Mouse (Mus musculus) embryonic facial prominence, embryonic 13.5 days (tissue): ENCODE results near the gene Gm7356. TPM values are rescaled to one million over a fixed set of nuclear protein-coding genes. Genes with fewer than 3 reads are reported as not detected.
"Not testable (repeated sequence)": the region's sequence is repeated elsewhere in the genome, so short reads cannot be mapped to it uniquely, and the experiment has no call there.

Source experiments
- ATAC-seq: fragments of 200-750 bp; cut with Nextera tagmentation; 2 replicates; pipeline ENCODE4 v1.8.0; 2017; ENCODE audit warnings: low read depth; ENCODE audit not compliant: insufficient number of reproducible peaks, insufficient read depth, low FRiP score, low TSS enrichment
- H3K27ac ChIP-seq: fragments of 300-500 bp; sonication (generic); 2 replicates; pipeline ENCODE4 v1.5.1; 2015; ENCODE audit warnings: moderate library complexity, mild to moderate bottlenecking, inconsistent platforms
- H3K27me3 ChIP-seq: fragments of 300-500 bp; sonication (generic); 2 replicates; pipeline ENCODE4 v1.6.1; 2015; ENCODE audit warnings: mild to moderate bottlenecking, inconsistent platforms
- H3K36me3 ChIP-seq: fragments of 300-500 bp; sonication (generic); 2 replicates; pipeline ENCODE4 v1.6.1; 2015; ENCODE audit warnings: mild to moderate bottlenecking, inconsistent platforms
- H3K4me1 ChIP-seq: fragments of 300-500 bp; sonication (generic); 2 replicates; pipeline ENCODE4 v1.6.1; 2015; ENCODE audit warnings: inconsistent platforms
- H3K4me2 ChIP-seq: fragments of 300-500 bp; sonication (generic); 2 replicates; pipeline ENCODE4 v1.6.1; 2015; ENCODE audit warnings: moderate library complexity, mild to moderate bottlenecking, inconsistent platforms
- H3K4me3 ChIP-seq: fragments of 300-500 bp; sonication (generic); 2 replicates; pipeline ENCODE4 v1.5.1; 2015; ENCODE audit warnings: mild to moderate bottlenecking, inconsistent platforms
- H3K9ac ChIP-seq: fragments of 300-500 bp; sonication (generic); 2 replicates; pipeline ENCODE4 v1.6.1; 2015; ENCODE audit warnings: mild to moderate bottlenecking, inconsistent platforms
- H3K9me3 ChIP-seq: fragments of 300-500 bp; sonication (generic); 2 replicates; pipeline ENCODE4 v1.6.1; 2016; ENCODE audit warnings: inconsistent platforms
- WGBS: fragments of 180-500 bp; shearing (Covaris S2); methylation state at CpG from one replicate; pipeline ENCODE4 v1.1.7; 2015; ENCODE audit warnings: mixed read lengths; 5-methylcytosine and 5-hydroxymethylcytosine counted together
- polyA plus RNA-seq: library from polyadenylated mRNA; unstranded; fragments of >200 nt; fragmentation: Nextera tagmentation; extraction: Ambion mirVana; gene quantifications from 2 replicates; pipeline ENCODE4 v1.2.1, GENCODE M21; 2015

Gene Gm7356
- not detected in 2 replicates for polyA plus RNA-seq

DNA sequence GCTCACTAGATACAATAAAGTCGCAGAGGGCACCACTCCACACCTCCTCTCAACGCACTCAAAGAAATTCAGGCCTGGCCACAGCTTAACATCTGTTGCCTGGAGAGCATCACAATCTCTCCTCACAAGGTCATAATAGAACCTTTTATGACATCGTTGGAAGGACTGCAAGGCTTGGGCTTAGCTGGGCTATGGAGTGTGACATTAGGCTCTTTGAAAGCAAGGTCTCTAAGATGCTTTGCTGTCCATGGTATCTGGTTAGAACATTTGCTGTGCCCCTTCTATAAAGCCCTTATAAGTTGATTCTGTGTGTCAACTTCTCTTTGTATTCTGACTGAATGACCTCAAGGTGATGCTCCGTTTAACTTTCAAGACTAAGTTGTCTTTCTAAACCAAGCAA, at the start of gene Gm7356:
Gene Gm7356, minus strand, starts transcription at position 101 of the 400 bp plus-strand sequence.
- H3K27me3 ChIP-seq, H3K4me1 ChIP-seq, H3K27ac ChIP-seq, H3K36me3 ChIP-seq, H3K9ac ChIP-seq, H3K4me2 ChIP-seq, H3K9me3 ChIP-seq, ATAC-seq, H3K4me3 ChIP-seq: not testable (repeated sequence)
- WGBS, result 84% methylated on average over 4 of the region's 4 CpGs

DNA sequence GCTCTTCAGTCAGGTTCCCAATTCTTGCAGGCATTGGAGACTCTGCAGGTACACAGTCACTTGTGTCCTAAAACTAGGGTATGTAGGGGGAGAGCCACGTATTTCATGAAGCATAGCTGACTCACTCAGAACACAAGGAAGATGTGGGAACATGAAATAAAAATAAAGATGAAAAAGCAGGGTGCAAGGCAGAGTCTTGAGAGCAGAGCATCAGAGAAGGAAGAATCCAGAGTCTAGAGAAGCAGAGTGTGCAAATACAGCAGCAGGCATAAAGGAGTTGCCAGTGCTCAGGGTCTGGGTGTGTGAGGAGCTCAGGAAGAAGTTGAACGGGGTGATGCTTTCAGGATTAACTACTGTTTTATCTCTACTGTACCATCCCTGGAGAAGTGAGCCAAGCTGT, 38.4 kb upstream of the Gm7356 start:
- H3K4me1 ChIP-seq, H3K27ac ChIP-seq, H3K4me3 ChIP-seq, ATAC-seq, H3K9ac ChIP-seq, H3K36me3 ChIP-seq, H3K27me3 ChIP-seq, H3K4me2 ChIP-seq, H3K9me3 ChIP-seq: not testable (repeated sequence)
- WGBS, result 67% methylated on average over 1 of the region's 2 CpGs

DNA sequence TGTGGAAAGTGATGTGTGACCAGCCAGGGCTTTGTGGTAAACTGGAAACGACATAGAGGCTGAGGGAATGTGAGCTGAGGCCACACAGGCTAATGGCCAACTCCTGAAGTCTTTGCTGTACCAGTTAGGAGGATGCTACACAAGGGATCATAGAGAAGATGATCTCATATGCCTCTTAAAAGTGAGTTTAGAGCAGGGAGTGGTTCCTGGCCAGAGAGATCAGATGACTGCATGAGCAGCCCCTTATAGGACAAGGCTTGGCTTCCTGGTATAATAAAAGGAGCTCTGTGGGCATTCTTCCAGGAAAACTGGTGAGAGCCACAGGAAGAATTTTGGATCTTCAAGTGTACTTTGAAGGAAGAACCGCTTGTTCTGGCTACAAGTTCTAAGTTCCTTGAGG, 33.5 kb upstream of the Gm7356 start:
- H3K36me3 ChIP-seq, H3K27me3 ChIP-seq, H3K4me2 ChIP-seq, H3K4me3 ChIP-seq, H3K9ac ChIP-seq, H3K27ac ChIP-seq, ATAC-seq, H3K9me3 ChIP-seq, H3K4me1 ChIP-seq: not testable (repeated sequence)
- WGBS, result 55% methylated on average over 1 of the region's 2 CpGs

DNA sequence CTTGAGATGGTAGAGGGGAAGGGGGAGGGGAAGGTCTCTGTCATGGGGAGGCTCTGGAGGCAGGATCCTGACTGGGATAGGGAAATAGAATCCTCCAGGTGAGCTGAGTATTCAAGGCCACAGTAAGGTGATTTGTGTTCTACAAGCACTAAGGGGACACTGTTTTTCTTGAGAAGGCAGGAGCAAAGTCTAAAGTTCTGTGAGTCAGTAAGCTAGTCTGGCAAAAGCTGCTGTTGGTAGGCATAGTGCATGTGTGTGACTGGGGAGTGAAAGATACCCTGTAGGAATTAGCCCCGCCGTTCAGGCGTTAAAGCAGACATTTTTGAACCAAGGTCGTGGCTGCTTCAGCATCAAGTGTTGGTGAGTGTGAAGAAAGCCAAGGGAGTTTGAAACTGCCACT, 32.6 kb upstream of the Gm7356 start:
- not testable (repeated sequence) for H3K4me1 ChIP-seq, ATAC-seq, H3K9me3 ChIP-seq, H3K27ac ChIP-seq, H3K27me3 ChIP-seq, H3K36me3 ChIP-seq, H3K9ac ChIP-seq, H3K4me3 ChIP-seq, H3K4me2 ChIP-seq
- 40% methylated on average over 1 of the region's 4 CpGs for WGBS

DNA sequence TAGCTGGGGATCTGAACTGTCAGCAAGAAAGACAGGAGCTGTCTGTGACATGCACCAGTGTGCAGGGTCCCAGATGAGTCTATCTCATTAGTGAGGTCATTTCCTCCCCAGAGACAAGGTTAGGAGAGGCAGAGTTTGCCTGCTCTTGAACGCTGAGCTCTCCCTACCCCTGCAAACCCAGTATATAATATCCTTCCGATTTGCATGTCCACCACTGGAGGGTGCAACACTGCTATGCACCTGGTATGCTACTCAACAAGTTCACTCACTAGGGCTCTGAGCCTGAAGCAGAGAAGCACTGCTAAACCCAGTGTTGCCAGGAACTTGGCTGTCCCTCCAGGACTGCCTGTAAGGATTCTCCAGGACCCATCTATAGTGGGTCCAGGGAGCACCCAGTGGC, 10.1 kb downstream of the Gm7356 start:
- ATAC-seq, H3K4me3 ChIP-seq, H3K4me1 ChIP-seq, H3K27ac ChIP-seq, H3K9me3 ChIP-seq, H3K4me2 ChIP-seq, H3K36me3 ChIP-seq, H3K9ac ChIP-seq, H3K27me3 ChIP-seq: not testable (repeated sequence)
- WGBS, result 45% methylated on average over 2 of the region's 2 CpGs

DNA sequence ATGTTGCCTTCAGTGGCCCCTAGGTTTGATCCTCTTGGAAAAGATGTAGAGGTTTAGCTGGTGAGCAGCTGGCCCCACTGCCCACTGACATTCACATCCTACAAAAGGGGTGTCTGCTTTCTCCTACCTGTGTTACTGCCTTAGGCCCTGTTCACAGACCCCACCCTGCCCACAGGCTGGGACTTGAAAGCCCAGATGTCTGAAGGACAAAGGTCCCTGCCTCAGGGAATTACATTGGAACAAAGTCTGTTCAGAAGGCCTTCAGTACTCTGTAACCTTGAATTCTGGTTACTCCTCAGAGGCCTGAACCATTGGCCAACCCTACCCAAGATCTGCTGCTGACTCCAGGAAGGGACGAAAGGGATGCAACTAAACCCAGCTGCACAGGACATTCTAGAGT, 15.8 kb downstream of the Gm7356 start:
- H3K4me2 ChIP-seq, result no peak overlapping the region
- WGBS, result 82% methylated on average over 1 of the region's 1 CpGs
- H3K4me3 ChIP-seq, result no peak overlapping the region
- ATAC-seq, result no peak
- no peaks in the 10 kb centered on the region for H3K36me3 ChIP-seq
- H3K27me3 ChIP-seq, result no peaks in the 10 kb centered on the region
- no peak overlapping the region for H3K9ac ChIP-seq
- H3K9me3 ChIP-seq, result no peaks in the 10 kb centered on the region
- H3K27ac ChIP-seq, result no peak overlapping the region
- H3K4me1 ChIP-seq, result no peaks in the 10 kb centered on the region

DNA sequence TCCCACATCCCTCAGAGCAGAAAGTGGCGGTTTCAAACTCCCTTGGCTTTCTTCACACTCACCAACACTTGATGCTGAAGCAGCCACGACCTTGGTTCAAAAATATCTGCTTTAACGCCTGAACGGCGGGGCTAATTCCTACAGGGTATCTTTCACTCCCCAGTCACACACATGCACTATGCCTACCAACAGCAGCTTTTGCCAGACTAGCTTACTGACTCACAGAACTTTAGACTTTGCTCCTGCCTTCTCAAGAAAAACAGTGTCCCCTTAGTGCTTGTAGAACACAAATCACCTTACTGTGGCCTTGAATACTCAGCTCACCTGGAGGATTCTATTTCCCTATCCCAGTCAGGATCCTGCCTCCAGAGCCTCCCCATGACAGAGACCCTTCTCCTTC, 32.7 kb downstream of the Gm7356 start:
- not testable (repeated sequence) for ATAC-seq, H3K27me3 ChIP-seq, H3K4me2 ChIP-seq, H3K9me3 ChIP-seq, H3K4me3 ChIP-seq, H3K4me1 ChIP-seq, H3K36me3 ChIP-seq, H3K9ac ChIP-seq, H3K27ac ChIP-seq
- WGBS, result 89% methylated on average over 5 of the region's 5 CpGs

DNA sequence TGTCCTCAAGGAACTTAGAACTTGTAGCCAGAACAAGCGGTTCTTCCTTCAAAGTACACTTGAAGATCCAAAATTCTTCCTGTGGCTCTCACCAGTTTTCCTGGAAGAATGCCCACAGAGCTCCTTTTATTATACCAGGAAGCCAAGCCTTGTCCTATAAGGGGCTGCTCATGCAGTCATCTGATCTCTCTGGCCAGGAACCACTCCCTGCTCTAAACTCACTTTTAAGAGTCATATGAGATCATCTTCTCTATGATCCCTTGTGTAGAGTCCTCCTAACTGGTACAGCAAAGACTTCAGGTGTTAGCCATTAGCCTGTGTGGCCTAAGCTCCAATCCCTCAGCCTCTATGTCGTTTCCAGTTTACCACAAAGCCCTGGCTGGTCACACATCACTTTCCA, 33.6 kb downstream of the Gm7356 start:
- WGBS, result 55% methylated on average over 1 of the region's 2 CpGs
- not testable (repeated sequence) for H3K4me1 ChIP-seq, H3K36me3 ChIP-seq, H3K4me3 ChIP-seq, H3K27me3 ChIP-seq, H3K4me2 ChIP-seq, H3K9me3 ChIP-seq, ATAC-seq, H3K9ac ChIP-seq, H3K27ac ChIP-seq

DNA sequence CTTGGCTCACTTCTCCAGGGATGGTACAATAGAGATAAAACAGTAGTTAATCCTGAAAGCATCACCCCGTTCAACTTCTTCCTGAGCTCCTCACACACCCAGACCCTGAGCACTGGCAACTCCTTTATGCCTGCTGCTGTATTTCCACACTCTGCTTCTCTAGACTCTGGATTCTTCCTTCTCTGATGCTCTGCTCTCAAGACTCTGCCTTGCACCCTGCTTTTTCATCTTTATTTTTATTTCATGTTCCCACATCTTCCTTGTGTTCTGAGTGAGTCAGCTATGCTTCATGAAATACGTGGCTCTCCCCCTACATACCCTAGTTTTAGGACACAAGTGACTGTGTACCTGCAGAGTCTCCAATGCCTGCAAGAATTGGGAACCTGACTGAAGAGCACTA, 38.5 kb downstream of the Gm7356 start:
- not testable (repeated sequence) for H3K36me3 ChIP-seq, H3K4me1 ChIP-seq, H3K27me3 ChIP-seq, H3K4me3 ChIP-seq, H3K9me3 ChIP-seq, ATAC-seq, H3K27ac ChIP-seq, H3K9ac ChIP-seq, H3K4me2 ChIP-seq
- WGBS, result 50% methylated on average over 1 of the region's 2 CpGs

DNA sequence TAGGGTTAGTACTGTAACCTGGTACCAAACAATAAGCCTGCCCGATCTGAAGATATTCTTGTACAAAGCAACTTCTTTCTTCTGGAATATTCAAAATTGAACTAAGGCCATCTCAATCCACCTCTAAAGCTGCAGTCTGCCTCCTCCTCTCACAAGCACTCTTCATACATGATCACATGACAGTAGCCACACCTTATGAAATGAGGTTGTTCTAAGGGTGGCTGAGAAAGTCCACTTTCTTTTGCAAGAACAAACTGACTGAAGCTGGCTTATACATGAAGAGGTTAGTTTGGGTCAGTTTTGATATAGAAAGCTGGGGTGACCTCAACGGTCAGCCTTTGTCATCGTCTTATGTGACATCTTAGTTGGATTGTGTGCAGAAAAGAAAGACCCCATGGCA, 41.3 kb downstream of the Gm7356 start:
- not testable (repeated sequence) for ATAC-seq, H3K9ac ChIP-seq, H3K27me3 ChIP-seq

DNA sequence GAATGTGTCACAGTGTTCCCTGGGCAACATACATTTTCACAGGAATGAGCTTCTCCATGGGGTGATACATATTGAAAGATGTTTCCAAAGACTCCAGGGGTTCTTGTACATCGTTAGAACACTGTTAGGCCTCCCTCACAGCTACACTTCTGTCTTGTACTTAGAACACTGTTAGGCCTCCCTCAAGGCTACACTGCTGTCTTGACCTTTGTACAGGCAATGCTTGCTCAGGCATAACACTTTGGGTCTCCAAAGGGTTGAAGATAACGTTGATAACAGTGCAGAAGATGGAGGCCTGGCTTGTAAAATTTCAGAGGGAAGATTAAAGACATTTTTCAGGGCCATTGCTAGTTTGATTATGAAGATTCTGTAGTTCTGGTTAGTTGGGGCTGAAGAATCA, 45.4 kb downstream of the Gm7356 start:
- not testable (repeated sequence) for H3K36me3 ChIP-seq, H3K27ac ChIP-seq, ATAC-seq, H3K4me1 ChIP-seq, H3K4me2 ChIP-seq, H3K27me3 ChIP-seq, H3K4me3 ChIP-seq, H3K9me3 ChIP-seq, H3K9ac ChIP-seq
- whole genome bisulfite sequencing, result 56% methylated on average over 1 of the region's 2 CpGs

More for the DNA sequence above, 41.3 kb downstream of the Gm7356 start:
- WGBS, result 82% methylated on average over 3 of the region's 3 CpGs
- H3K4me3 ChIP-seq, H3K9me3 ChIP-seq, H3K4me2 ChIP-seq, H3K27ac ChIP-seq, H3K4me1 ChIP-seq, H3K36me3 ChIP-seq: not testable (repeated sequence)

DNA sequence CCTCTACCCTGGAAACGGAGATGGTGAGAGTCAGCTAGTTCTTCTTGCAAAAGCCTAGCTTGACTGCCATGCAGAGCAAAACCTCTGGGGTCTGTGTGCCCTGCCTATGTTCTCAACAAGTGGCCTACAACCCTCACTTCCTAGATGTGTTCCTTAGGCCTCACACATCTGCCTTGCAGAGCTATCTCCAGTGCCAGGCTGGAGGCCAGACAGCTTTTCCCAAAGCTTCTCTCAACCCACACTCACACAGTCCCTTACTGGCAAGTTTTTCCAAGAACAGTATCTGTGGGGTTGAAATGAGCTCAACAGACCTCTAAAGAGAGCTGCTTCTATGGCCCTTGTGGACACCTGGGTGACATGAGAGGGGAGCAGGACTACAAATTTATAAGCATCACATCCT, 51.9 kb downstream of the Gm7356 start:
- H3K36me3 ChIP-seq, H3K4me3 ChIP-seq, H3K27me3 ChIP-seq, H3K9ac ChIP-seq, H3K4me1 ChIP-seq, H3K9me3 ChIP-seq, H3K4me2 ChIP-seq, H3K27ac ChIP-seq, ATAC-seq: not testable (repeated sequence)
- WGBS, result 76% methylated on average over 1 of the region's 1 CpGs
